Mouse (Mus musculus): ENCODE measurements around the gene Hsdl2.

DNA sequence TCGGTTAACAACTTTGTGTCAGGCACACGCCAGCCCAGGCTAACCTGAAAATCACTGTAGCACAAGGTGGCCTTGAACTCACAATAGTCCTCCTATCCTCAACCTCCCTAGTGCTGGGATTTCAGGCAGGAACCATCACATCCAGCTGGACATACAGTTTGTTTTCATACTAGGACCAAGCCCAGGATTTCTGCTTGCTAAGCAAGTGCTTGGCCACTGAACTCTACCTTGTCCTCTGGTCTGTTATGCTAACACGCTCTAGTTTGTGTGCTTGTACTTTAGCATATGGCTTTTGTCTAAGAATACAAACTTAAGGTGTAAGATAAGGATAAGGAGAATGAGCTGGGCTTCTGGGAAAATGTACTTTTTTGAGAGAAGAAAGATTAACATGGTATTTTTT, 63.1 kb downstream of the Hsdl2 start:
- TF ChIP-seq POLR2A (IDR thresholded peaks at IDR 0.05; ENCODE audit: control insufficient read depth, extremely low read depth, insufficient read depth, low read length, poor library complexity) (no peak), CTCF (IDR thresholded peaks at IDR 0.05; ENCODE audit: borderline replicate concordance, control insufficient read depth, extremely low read depth, insufficient read depth, low read length, poor library complexity) (no peak)

Measured in thymus, adult 2 months (tissue).